Mouse (Mus musculus): ENCODE measurements around the gene Arhgef12.

DNA sequence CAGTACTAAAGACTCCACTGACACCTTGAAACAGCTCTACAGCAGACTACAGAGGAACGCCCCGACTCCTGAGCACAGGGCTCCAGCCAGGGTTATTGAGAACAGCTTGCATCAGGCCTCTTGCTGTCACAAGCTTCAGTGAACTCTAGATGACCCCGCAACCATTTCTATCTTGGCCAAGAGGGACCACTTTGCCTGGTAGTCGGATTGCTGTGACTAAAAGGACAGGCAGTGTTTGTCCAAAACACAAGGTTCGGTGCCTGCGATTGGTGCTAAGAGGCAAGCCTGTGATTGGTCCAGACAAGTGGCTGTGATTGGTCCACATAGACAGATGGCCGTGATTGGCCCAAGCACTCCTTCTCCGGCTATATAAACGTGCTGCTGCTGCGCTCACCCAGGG lies 179.5 kb downstream of the Arhgef12 start:
- TF ChIP-seq CTCF (IDR thresholded peaks at IDR 0.05) (no peak), EP300 (IDR thresholded peaks at IDR 0.05) (no peak)
